Mouse (Mus musculus) ES-E14 (cell line): ENCODE measurements at regions not wholly inside any gene's neighbourhood (a gene's known extent, or its start where the extent isn't known, plus 50 kb on each side); places are given as distances from the start of the nearest gene placed in this dataset.

Experiments
- DNase-seq: peaks from one replicate; pipeline ENCODE4 v3.0.0-alpha.2; 2013; ENCODE audit warnings: low read depth, low spot score
- H3K27ac ChIP-seq: 2 replicates; pipeline ENCODE4 v1.5.1; 2012; ENCODE audit warnings: low read depth, mild to moderate bottlenecking, low read length, moderate library complexity, mixed read lengths; ENCODE audit not compliant: poor library complexity, insufficient read depth, severe bottlenecking
- H3K36me3 ChIP-seq: 2 replicates; pipeline ENCODE4 v1.6.1; 2012; ENCODE audit warnings: mild to moderate bottlenecking, low read length, moderate library complexity, mixed read lengths; ENCODE audit not compliant: control insufficient read depth, poor library complexity, insufficient read depth, severe bottlenecking
- H3K4me1 ChIP-seq, 2 experiments: fragments of 150-350 bp in 1 of 2; sonication (generic) in 1 of 2; 2 replicates each; pipeline ENCODE4 v1.6.1; 2012; ENCODE audit warnings: low read length in 2 of 2, mild to moderate bottlenecking in 1 of 2, mixed read lengths in 1 of 2; ENCODE audit not compliant: control insufficient read depth in 2 of 2, insufficient read depth in 2 of 2, poor library complexity in 1 of 2
- H3K4me3 ChIP-seq, 2 experiments: fragments of 150-350 bp in 1 of 2; sonication (generic) in 1 of 2; 2 replicates each; pipeline ENCODE4 v1.5.1; 2012; ENCODE audit warnings: low read length in 2 of 2, low read depth in 1 of 2, mild to moderate bottlenecking in 1 of 2, mixed read lengths in 1 of 2; ENCODE audit not compliant: insufficient read depth in 1 of 2, poor library complexity in 1 of 2, severe bottlenecking in 1 of 2
- H3K9ac ChIP-seq: 2 replicates; pipeline ENCODE4 v1.6.1; 2012; ENCODE audit warnings: low read depth, mild to moderate bottlenecking, low read length, mixed read lengths; ENCODE audit not compliant: poor library complexity, insufficient read depth, severe bottlenecking
- H3K9me3 ChIP-seq: fragments of 150-350 bp; sonication (generic); 2 replicates; pipeline ENCODE4 v1.6.1; 2012; ENCODE audit warnings: low read depth, mild to moderate bottlenecking, low read length; ENCODE audit not compliant: control insufficient read depth, insufficient read depth
- CHD2 ChIP-seq: IDR thresholded peaks from 2 replicates; pipeline ENCODE4 v1.6.1; 2014; ENCODE audit warnings: mild to moderate bottlenecking, low read depth, low read length, inconsistent platforms
- HCFC1 ChIP-seq: IDR thresholded peaks from 2 replicates; pipeline ENCODE4 v1.6.1; 2012; ENCODE audit warnings: low read length, inconsistent platforms, borderline replicate concordance; ENCODE audit not compliant: insufficient read depth
- MAFK ChIP-seq: IDR thresholded peaks from 2 replicates; pipeline ENCODE4 v1.6.1; 2014; ENCODE audit warnings: mild to moderate bottlenecking, low read depth, low read length, inconsistent platforms; ENCODE audit not compliant: insufficient read depth
- ZC3H11A ChIP-seq: IDR thresholded peaks from 2 replicates; pipeline ENCODE4 v1.6.1; 2012; ENCODE audit warnings: low read depth, mild to moderate bottlenecking, inconsistent platforms, low read length, borderline replicate concordance
- ZNF384 ChIP-seq: IDR thresholded peaks from 2 replicates; pipeline ENCODE4 v1.6.1; 2012; ENCODE audit warnings: low read depth, low read length, inconsistent platforms
- in situ Hi-C, 2 experiments: fragments of 600-800 bp; cut with MboI; formaldehyde crosslinking; loops; one replicate each; pipeline ENCODE4 v1.15.1; 2025; ENCODE audit warnings: low sequenced_read_pairs in 2 of 2, inconsistent platforms in 1 of 2; ENCODE audit not compliant: unreplicated experiment in 2 of 2

DNA sequence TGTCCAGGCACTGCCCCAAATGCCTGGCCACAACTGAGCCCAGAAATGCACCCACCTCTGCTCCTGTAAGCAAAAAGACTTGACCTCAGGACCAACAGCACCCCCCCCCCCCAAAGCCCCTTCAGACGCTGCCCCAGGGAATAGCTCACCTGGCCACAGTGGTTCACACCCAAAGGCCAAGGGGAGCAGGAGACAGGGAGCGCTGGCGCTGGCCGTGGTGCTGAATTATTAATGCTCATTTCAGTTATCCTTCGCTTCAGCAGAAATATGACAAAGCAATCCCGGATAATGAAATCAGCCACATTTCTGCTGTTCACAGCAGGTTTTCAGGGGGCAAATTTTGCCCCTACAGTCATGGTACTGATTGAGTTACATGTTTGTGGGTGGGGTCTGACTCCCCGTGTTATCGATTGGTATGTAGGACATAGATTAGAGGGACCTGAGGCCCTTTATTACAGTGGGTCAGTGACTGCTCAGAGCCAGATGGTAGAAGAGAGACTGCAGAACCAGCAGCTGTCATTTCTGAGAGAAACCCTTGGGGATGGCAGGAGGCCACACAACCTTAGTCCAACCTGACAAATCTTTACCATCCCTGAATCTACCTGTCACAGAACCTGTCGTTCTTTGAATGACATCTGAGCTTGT, 202.5 kb upstream of the N4bp1 start:
- Histone ChIP-seq H3K9me3 (no peaks in the 10 kb centered on the region), H3K4me3 (no peak overlapping the region), H3K9ac (no peak overlapping the region), H3K27ac (no peak overlapping the region), H3K36me3 (no peaks in the 10 kb centered on the region), H3K4me1 (no peaks in the 10 kb centered on the region)
- in situ Hi-C loops = no loop called here
- TF ChIP-seq HCFC1 = no peak
- no peak for TF ChIP-seq ZNF384
- no peak for TF ChIP-seq CHD2
- no peak for TF ChIP-seq ZC3H11A
- TF ChIP-seq MAFK = no peak
- peak; percentile 7 for DNase-seq

DNA sequence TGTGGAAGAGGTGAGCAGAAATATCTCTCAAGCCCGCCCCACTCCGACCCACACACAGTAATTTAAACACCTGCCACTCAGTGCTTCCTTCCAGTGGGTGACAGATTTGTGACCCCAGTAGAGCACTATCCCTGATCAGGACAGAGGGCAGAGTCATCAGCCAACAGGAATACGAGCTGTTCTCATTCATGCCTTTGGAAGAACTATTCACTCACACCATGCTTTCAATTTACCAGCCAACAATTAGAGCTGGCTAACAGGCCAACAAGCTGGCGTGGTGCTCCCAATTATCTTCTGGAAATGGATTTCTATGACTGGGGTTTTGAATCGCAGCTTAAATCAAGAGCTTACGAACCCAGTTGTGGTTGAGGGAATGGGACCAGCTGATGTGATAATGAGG, 193.2 kb upstream of the N4bp1 start:
- no peak overlapping the region for H3K27ac ChIP-seq
- no peaks in the 10 kb centered on the region for H3K36me3 ChIP-seq
- no peak overlapping the region for H3K4me3 ChIP-seq
- in situ Hi-C loops = no loop called here
- no peak overlapping the region for H3K9ac ChIP-seq
- no peaks in the 10 kb centered on the region for H3K4me1 ChIP-seq
- TF ChIP-seq MAFK (no peak), HCFC1 (no peak), CHD2 (no peak), ZNF384 (no peak), ZC3H11A (no peak)
- no peaks in the 10 kb centered on the region for H3K9me3 ChIP-seq
- DNase-seq = no peak

DNA sequence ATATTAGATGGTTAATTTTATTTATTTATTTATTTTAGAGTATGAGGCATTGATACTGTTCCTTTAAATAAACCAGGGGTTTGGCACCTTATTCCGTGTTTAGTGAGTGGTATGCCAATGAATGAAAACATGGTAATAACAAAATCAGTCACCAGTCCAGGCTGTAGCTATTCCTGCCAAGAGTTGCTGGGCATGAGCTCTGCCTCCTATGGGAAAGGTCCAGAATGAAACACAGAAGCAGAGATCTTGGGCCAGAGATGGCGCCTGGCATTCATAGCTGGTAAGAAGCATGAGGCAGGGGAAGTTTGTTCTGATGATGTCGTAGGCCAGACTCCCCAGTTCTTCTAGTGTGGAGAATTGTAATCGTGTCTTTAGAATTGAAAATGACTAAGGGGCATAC, 190.9 kb upstream of the N4bp1 start:
- Histone ChIP-seq H3K9ac (no peak overlapping the region), H3K36me3 (no peaks in the 10 kb centered on the region), H3K27ac (no peak overlapping the region), H3K4me3 (no peak overlapping the region), H3K4me1 (no peaks in the 10 kb centered on the region), H3K9me3 (no peaks in the 10 kb centered on the region)
- no peak for TF ChIP-seq HCFC1
- no peak for TF ChIP-seq ZNF384
- no peak for TF ChIP-seq MAFK
- no peak for TF ChIP-seq ZC3H11A
- no peak for TF ChIP-seq CHD2
- no peak for DNase-seq
- in situ Hi-C loops = no loop called here

DNA sequence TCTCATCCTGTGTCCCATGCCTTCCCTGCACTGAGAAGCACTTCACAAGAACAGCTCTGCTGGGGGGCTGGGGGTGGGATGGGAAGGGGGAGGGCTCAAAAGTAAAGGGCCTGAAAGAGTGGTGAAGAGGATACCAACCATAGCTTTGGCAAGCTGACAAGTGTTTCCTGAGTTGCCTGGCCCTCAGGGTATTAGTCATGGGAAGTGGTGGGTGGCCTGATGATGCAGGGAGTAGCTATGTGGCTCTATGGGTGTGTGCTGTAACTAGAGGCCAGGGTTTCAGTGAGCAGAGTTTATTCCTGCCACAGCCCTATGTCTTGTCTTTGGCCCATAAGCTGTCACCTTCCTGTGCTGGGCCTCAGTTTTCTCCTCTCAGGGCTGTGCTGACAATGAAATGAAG, 186.2 kb upstream of the N4bp1 start:
- in situ Hi-C loops = no loop called here
- Histone ChIP-seq H3K27ac (no peak overlapping the region), H3K4me1 (no peaks in the 10 kb centered on the region), H3K36me3 (no peaks in the 10 kb centered on the region), H3K9ac (no peak overlapping the region), H3K4me3 (no peak overlapping the region), H3K9me3 (no peaks in the 10 kb centered on the region)
- DNase-seq = no peak
- TF ChIP-seq ZNF384 (no peak), MAFK (no peak), HCFC1 (no peak), CHD2 (no peak), ZC3H11A (no peak)

DNA sequence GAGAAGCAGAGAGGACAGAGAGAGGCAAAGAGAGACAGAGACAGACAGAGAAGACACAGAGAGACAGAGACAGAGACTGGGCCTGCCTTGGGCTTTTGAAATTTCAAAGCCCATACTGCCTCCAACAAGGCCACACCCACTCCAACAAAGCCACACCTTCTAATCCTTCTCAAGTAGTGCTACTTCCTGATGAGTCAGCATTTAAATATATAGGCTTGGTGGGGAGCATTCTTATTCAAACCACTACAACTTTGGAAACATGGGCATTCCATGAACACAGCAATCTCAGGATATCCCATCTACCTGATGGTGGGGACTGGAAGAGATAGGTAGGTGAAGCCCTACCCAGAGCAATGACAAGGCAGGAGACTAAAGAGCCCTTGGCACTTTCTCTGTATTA, 182.0 kb upstream of the N4bp1 start:
- DNase-seq = no peak
- H3K4me3 ChIP-seq = no peak overlapping the region
- no peaks in the 10 kb centered on the region for H3K9me3 ChIP-seq
- H3K9ac ChIP-seq = no peak overlapping the region
- no peaks in the 10 kb centered on the region for H3K4me1 ChIP-seq
- H3K36me3 ChIP-seq = no peaks in the 10 kb centered on the region
- in situ Hi-C loops = no loop called here
- TF ChIP-seq HCFC1 = no peak
- TF ChIP-seq CHD2 = no peak
- no peak for TF ChIP-seq ZC3H11A
- TF ChIP-seq MAFK = peak; percentile 97
- no peak overlapping the region for H3K27ac ChIP-seq
